Mouse (Mus musculus) cerebellum, postnatal 10 days (tissue): ENCODE measurements around the gene Prss38.

Experiments used
- DNase-seq, 2 experiments: peaks; one replicate each; pipeline ENCODE4 v3.0.0; 2021; ENCODE audit warnings: mixed read lengths in 2 of 2

Gene Prss38

DNA sequence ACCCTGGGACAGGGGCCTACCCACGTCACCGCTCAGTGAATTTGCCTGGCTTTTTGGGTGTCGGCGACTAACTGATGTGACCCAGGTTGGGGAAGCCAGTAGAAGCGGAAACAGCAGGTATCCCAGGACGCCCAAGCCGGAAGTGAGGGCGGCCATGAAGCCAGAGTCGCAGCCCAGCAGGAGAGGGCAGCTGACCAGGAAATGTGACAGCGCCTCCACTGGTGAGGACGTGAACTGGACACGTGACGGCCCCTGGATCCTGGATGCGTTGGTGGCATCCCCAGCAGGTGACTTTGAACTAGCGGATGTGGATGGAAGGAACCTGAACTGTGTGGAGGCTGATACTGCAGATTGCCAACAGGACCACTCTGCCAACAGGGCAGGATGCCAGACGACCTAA lies at the start of gene Prss38:
TSS of gene Prss38 (minus strand) at position 183 of the 400 bp plus-strand sequence.
- DNase-seq = peak; percentile 44 to 51

DNA sequence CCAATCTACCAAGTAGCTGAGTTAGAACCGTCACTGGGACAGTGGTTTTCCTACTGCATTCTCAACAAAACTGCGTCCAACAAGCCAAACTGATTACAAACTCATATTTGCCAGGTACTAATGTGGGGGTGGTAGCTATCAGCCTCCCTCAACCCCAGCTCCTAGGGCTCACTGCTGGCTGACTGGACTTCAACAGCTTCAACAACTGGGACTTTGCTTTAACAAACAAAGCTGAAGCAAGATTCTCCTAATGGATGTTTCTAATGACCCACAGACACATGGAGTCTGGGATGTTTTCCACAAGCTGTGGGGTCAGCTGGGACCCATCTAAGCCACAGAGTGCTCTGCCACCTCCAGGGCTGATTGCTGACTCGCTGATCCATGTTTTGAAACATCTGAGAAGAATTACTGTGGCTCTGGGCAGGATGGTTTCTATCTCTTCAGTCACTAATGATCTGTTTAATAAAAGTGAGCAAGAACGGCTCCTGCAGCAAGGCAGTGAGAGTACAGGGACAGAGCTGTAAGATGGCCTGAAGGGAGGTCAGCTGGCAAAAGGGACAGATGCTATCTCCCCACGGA lies 47.6 kb upstream of the Prss38 start:
- no peak for DNase-seq

DNA sequence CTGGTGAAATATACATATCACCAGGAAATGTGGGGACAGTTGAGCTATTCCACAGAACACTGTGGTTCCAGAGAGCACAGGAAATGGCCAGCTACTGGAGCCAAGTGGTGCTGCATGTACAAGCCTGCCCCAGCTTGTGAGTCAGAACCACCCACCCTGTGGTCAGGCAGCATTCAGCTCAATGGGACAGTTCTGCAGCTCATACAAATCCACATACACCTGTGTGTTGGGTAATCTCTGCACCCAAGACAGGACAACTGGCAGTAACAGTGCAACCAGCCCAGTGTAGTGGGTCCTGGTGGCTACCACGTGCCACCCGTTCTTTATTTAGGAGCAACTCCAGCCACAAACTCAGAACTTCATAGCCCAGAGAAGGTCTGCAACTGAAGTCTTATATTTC lies 46.5 kb upstream of the Prss38 start:
- no peak for DNase-seq

DNA sequence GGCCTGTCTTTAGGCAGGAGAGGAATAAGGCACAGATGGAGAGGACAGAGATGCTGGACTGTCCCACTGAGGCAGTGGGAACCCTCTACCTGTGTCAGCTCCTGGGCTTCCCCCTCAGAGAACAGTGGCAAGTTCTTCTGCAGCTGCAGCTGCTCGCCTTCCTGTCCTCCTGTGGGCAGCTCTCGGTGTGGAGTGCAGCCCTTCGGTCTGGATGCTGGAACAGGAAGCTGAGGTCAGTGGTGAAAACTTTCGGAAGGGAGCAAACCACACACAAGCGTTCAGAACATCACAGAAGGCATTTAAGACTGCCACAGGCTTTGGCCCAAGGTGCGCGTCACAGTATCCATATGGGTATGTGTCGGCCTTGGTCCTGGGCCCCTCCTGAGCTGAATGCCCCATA lies 46.0 kb upstream of the Prss38 start:
- DNase-seq = no peak

DNA sequence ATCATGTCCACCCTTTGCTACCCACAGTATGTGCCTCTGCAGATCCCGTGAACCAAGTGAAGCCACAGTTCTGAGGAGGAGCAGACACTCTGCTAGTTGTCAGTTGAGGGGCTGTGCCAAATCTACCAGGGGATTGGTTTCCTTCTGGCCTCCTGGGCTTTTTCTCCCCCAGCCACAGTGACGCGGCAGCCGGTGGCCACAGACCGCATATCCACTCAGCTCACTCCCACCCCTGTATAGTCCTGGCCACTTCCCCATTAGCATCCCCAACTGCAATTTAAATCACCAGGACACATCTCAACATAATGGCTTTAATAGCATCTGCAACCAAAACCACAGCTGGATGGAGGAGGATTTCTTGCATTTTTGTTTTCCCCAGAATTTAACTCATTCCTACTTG lies 43.3 kb upstream of the Prss38 start:
- no peak for DNase-seq

DNA sequence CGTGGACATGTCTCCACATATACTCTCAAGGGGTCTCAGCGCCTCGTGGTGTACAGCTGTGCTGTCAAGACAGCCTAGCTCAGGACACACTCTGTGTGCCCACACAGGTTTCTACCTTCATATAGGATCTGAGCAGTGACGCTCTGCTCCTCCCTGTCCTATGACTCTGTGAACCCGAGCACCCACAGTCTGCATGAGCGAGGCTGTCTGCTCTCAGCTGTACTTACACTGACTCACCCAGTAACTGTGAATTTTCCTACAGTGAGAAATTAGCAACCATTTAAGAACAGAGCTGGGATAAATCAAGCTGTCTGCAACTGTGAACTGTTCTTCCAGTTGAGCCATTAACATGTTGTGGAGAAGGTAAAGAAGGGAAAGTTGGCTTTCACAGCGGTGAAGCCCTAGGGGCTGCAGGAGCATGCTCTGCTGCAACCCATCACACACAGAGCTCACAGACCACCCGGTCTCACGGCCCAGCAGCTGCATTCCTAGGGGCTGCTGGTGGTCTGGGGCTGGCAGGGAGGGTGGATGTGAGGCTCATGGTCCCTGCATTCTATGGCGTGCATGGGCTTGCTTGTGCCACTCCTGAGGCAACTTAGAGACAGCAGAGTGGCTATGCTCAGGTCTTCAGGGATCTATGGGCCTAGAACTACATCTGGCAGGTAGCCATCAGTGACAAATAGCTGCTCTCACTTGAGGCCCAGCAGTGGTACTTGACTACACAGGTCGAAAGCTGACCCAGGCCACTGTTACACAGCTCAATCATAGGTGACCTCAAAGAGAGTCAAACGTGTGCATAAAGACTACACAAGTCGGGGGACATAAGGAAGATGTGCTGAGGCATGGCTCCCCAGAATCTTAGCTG lies 37.8 kb upstream of the Prss38 start:
- no peak for DNase-seq

DNA sequence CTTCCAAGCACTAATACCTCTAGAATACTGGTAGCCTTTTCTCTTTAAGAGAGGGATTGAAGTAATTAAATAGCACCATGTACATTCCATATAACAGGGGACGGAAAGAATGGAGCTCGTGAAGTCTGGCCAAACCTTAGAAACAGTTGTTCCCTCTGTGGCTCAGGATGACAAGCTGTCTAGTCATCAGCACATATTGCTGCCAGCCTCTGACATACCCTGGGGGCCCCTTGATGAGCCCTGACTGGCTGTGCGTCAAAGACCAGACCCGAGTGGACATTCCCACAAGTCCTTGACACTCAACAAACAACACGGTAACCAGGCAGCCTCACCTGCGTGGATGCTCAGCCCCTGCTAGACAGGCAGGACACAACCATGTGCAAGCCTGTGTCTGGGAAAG lies 36.6 kb upstream of the Prss38 start:
- peak; percentile 17 for DNase-seq

DNA sequence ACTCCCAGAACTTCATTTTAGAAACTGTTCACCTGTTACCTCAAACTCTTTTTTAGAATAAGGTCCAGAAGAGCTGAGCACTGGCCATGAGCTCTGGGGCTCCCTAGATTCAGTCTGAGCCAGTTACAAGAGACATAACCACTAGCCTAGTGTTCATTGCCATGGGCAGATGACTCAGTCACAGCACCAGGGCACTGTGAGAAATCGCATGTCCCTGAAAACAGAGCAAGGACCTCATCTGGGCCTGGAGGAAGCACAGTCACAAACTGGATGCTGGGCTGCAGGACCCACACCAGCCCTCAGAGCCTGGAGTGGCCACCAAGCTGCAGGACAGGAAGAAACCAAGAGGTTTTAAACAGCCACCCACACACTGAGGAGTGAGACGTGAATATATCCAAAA lies 35.4 kb upstream of the Prss38 start:
- no peak for DNase-seq

DNA sequence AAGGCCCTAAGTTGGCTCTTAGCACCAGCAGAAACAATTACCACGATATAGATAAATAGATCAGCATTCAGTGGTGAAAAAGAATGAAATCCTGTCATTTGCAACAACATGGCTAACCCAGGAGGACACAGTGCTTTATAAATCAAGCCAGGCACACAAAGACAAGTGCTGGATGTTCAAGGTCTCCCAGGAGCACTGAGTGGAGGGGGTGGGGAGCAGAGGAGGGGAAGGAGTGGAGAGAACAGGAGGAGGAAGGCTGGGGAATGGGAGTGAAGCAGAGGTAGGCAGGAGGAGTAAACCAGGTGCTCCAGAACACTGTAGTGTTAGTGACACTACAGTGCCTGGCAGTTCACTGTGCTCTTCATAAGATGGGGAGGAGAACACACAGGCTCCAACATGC lies 30.3 kb upstream of the Prss38 start:
- DNase-seq = no peak

DNA sequence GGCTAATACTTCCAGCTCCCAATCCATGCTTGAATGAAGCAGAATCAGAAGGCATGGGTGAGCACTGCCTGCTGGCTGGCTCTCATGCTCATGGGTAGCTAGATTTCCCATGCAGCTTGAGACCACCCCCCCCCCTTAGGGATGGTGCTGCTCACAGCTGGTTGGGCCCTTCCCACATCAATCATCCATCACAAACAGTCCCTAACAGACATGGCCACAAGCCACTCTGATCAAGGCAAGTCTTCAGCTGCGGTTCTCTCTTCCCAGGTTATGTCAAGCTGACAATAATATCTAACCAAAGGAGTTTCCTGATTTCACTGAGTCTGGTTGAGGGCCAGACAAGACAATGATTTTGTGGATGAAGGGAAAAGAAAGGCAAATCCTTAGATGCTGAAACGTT lies 25.4 kb upstream of the Prss38 start:
- DNase-seq = no peak

DNA sequence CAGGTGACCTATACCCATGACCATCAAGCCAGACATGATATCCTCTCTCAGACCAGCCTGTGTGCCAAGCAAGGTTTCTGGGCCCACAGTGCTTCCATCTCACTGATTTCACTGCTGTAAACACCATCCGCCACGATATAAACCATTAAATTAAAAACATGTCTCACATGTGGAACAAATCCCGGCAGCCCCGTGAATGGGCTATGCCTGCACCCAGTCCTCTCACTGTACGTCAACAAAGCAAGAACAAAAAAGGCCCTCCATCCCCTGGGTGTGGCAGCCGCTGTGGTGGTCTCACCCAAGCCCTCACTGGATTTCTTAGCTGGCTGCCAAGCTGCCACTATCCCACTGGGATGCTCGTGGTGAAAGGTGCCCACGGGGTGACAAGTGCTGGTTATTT lies 24.4 kb upstream of the Prss38 start:
- no peak for DNase-seq

DNA sequence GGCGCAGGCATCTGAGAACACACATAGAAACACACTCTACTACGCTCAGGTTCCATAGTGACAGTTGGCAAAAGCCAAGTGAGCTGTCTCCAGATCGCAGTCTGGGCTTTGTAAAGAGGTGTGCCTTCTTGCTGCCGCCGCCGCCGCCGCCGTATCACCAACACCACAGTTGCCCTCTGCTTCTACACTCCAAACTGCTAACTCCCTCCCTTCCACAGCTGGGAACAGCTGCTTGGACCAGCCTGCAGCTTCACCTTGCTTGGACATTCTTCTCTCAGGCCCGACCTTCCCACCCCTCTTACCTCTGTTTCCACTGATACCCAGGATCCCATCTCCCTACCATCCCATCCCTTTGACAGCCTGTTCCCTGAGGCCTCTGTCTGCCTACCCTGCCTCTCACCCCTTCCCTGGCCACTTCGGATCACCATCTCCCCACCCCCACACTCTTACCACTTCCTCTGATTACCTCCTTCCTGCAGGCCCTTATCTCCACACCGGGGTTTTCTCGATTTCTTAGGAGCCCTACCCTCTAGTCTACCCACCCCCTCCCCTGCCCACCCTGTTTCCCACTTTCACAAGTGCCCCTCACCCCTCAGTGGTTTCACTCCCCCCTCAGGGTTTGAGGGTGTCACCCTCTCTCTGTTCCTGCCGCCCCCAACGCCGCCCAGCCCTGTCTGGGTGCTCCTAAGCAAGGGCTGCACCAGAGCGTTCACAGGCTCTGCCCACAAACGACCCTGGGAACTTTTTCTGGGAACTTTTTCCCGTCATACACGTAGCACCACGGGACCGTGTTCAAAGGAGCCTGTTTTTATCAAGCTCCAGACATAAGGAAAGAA lies 22.3 kb upstream of the Prss38 start:
- no peak for DNase-seq

DNA sequence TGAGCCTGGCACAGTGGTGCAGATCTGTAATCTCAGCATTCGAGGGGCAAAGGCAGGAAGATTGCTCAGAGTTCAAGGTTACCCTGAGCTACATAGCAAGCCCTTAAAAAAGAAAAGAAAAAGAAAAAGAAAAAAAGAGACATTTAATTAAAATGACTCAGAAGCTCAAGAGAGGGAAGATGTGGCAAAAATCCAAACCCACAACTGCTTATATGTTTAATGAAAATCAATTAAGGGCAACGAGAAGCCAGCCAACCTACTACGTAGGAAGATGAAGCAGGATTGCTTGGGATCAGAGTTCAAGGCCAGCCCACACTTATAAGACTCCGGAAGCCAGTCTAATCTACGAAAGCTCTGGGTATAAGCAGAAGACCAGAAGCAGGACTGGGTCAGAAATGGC lies 19.0 kb upstream of the Prss38 start:
- no peak for DNase-seq

DNA sequence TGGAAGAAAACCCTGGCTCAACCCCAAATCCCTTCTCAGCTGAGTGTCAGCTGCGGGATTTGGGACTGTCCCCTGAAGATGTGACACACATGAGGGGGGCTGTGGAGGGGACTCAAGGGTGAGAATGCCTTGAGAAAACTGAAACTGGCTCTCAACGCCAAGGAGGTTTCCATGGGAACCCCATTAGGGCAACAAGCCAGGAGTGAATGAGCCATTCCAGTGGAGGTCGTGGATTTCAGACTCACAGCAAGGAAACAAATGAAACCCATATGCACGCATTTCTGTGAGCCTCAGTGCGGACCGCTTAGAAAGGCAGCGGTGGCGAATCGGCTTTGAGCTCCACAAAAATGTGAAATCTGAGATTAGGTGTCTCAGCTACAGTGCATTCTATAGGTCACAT lies 18.1 kb upstream of the Prss38 start:
- peak; percentile 86 for DNase-seq

DNA sequence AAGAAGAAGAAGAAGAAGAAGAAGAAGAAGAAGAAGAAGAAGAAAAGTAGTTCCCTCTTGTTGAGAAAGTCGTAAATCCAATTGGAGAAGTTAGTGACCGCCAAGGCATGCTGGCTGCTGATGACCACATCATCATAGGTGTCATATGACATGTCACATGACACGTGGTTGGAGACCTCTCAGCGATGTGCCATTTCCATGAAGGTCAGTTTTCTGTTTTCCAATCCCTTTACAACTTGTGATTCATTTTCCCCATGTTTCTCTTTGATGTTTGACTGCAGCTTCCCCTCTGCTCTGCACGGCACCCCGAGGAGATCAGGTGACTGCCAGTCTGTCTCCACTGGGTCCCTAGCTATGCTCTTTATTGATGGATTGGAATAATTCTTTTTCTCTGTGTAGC lies 16.8 kb upstream of the Prss38 start:
- no peak for DNase-seq

DNA sequence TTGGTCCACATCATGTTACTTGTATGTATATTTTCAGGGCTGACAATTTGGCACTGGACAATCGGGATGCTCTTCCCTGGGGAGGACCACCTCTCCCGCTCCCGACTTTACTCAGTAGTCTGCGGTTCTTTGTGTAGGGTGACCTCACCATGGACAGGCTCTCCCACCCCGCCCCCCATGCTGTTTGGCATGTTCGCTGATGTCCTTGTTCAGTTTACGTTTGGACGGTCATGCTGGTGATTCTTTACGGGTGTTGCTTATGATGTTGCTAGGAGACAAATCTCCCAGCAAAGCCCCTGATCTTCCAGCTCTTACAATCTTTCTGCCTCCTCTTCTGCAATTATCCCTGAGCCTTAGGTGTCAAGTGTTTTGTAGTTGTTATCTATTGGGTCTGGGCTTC lies 15.0 kb upstream of the Prss38 start:
- DNase-seq = no peak

DNA sequence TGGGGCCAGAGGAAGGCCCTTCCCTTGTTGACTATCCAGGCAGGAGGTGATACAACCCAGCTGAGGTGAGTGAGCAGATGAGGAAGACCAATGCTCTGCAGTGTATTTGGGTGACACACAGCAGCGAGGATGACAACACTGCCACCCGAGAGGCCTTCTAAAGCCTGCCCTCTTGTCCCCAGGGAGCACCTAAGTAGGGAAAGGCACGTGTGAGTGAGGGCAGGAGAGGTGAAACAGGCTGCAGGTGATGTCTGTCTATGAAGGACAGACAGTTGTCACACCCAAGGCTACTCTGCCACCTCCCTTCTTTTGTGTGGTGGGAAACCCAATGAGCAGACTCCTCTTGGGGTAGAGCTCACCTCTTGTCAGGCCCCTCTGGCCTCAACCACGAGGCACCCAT lies 14.2 kb upstream of the Prss38 start:
- no peak for DNase-seq

DNA sequence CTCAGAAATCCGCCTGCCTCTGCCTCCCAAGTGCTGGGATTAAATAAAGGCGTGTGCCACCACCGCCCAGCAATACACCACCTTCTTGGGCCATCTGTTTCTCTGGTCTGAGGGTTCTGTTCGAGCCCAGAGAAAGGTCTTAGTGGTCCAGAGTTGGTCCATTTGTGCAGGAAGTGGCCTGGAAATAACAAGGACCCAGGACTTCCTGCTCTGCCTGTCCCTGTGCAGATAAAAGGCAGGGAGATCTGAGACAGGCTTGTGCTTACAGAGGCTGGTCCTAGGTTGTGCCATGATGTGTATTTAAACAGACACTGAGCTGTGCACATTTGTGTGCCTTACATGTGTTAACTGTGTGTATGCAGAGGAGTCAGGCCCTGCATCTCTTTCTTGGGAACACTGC lies 13.3 kb upstream of the Prss38 start:
- DNase-seq = no peak

DNA sequence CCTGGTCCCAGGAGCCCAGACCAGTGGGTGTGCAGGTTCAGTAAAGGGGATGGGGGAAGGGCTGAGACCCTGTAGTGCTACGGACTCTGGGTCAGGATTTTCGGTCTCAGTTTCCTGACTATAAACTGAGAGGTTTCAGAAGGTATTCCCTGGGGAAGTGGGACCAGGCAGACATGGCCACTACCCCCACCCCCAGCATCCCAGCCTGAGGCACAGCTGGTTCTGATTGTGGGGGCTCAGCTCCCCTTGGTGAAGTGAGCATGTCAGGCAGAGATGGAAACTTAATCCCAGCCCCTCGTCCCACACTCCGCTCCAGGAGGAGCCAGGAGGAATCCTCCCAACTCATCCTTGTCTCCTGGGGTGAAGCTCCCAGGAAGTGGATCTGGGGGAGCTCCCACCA lies 12.0 kb upstream of the Prss38 start:
- no peak for DNase-seq

DNA sequence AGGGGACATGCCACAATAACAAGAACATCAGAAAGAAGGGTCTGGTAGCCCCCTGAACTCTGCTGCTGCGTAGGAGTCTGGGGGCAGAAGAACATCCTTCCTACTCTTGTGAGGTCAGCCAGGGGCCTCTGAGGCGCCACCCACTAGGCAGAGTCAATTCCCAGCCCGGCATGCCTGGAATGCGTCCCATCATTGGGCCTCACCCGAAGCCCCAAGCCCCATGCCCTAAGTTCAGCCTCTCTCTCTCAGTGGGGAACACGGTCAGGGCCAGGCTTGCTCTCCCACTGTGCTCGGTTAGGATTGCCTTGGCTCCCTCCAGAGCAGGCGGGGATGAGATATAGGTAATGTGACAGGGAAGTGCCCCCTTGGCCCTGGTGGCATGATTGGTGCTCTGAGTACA lies 9.7 kb upstream of the Prss38 start:
- no peak for DNase-seq

DNA sequence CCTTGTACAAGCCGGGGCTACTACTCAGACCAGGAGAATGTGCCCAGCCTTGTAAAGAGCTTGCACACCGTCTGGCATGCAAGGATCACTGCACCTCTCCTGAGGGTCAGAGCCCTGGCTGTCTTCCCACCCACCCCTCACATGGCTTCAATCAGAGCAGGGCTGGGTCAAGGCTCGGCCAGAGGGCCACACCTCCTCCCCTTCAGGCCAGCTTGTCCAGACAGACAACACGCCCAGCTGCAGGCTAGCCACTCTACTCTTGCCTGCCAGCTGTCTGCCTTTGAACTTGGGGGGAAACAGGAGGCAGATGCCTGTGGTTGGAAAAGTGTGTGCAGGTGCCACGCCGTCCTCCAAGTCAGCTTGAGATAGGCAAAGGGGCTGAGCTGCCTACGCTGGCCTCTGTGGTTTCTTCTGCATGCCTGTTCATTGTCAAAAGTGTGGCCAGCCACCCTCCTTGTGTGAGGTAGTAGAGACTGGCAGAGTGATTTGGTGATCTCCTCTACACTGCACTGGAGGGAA lies 9.0 kb upstream of the Prss38 start:
- no peak for DNase-seq

DNA sequence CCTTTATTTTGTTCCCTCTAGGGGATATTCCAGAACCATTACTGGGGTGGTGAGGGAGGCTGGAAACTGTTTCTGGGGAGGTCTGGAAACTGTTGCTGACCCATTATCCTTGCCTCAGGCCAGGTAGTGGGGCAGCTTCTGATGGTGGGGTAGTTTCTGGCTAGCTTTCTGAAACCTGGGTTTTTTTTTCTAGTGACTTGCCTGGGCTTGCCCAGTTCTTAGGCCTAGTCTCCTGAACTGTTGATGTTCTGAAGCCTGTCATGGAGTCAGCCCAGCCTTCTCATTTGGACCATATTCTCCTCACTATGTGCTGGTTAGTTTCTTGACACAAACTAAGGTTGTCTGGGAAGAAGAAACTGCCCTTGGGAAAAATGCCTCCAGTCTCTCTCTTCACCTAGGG lies 4.1 kb upstream of the Prss38 start:
- DNase-seq = no peak

DNA sequence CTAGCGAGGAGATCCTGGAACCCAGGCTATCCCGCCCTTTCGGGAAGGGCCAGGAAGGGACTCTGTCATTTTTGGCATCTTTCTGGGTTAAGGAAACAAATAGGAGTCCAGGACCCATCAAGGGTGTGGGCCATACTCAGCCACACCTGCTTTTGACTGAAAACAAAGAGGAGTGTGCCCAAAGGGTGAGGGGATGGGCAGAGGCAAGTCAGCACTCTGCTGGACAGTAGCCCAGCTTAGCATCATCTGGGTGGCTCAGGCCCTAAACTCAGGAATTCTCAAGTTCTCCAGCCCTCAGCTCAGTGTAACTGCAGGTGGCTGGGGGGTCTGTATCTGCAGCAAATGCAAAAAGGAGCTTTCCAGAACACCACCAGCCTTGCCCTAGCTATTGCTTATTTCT lies 2.5 kb upstream of the Prss38 start:
- DNase-seq = no peak

DNA sequence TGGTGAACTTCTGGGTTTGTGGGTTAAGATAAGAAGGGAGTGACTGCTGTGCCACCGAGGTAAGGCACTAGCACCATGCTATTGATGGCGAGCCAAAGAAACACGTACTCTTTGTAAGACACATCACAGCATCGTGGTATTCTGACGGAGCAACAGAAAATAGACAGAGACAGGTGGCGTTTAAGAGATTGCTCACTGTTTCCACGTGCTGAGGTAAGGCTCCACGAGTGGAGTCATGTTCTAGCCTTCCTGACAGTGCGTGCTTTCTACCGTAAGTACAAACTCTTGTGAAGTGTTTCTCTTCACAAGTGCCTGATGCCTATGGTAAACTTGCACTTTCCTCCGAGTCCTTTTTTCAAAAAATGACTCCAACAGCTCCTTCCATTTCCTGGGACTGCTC lies 5.6 kb downstream of the Prss38 start:
- no peak for DNase-seq
